Mouse (Mus musculus) bone marrow macrophage, adult 2 months (primary cell): Measurements from ENCODE around the gene Nppb.

Source experiments
- CTCF ChIP-seq: IDR thresholded peaks from 2 replicates; pipeline ENCODE4 v1.5.1; 2012; ENCODE audit warnings: low read depth, mild to moderate bottlenecking, low read length, moderate library complexity
- POLR2A ChIP-seq: IDR thresholded peaks from 2 replicates; pipeline ENCODE4 v1.6.1; 2012; ENCODE audit warnings: mild to moderate bottlenecking, low read depth, low read length, borderline replicate concordance

DNA sequence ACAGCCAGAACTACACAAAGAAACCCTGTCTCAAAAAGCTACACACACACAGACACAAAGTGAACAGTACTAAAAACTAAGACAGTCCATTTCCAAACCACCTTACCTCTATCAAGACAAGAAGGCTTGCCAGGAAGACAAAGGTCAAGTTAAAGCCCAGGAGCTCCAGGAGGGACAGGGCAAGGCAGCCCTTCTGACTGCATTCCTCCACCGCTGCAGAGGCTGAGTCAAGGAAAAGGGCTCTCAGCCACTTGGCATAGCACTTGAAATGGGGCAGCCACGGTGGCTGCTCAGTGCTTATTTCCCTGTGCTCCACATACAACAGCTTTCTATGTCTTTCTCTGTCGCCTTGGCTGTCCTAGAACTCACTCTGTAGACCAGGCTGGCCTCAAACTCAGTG, 38.4 kb downstream of the Nppb start:
- TF ChIP-seq POLR2A (no peak), CTCF (no peak)
